Mouse (Mus musculus) testis, adult 2 months (tissue): Measurements from ENCODE around the gene Mob1a.

ENCODE experiments used
- CTCF ChIP-seq: fragments of 200-500 bp; IDR thresholded peaks from 2 replicates; pipeline ENCODE4 v1.5.1; 2012; ENCODE audit warnings: low read depth, mild to moderate bottlenecking, inconsistent platforms, low read length, moderate library complexity; ENCODE audit not compliant: control insufficient read depth, insufficient read depth, insufficient replicate concordance
- POLR2A ChIP-seq: fragments of 200-500 bp; IDR thresholded peaks from 2 replicates; pipeline ENCODE4 v1.6.1; 2012; ENCODE audit warnings: low read depth, mild to moderate bottlenecking, inconsistent platforms, low read length, moderate library complexity; ENCODE audit not compliant: control insufficient read depth

DNA sequence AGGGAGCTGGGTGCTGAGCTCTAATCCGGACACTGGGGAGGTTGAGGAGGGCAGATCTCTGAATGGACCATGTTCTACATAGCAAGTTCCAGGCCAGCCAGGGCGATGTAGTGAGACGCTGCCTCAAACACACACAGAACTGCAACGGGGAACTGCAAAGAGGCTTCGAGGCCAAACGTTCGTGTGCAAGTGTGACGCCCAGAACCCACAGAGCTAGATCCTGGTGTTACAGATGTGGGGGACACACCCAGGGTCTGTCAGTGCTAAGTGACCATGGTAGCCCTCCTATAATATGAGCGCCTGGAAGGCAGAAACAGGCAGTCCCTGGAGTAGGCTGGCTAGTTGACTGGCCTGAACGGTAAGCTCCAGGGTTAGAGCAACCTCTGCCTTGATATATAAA is 31.6 kb downstream of the Mob1a start:
- TF ChIP-seq POLR2A, result no peak
- no peak for TF ChIP-seq CTCF
